13 mouse cellular contexts compared by ENCODE assay signal in genomic region chr6:32479765-32480164, GRCm38 (mm10).
DNase-seq lines count a peak whose midpoint lies in the region; ATAC-seq lines count a peak whose summit lies in the region.
"Had no signal": no experiment of that assay in that cellular context is flagged by ENCODE, and none has a peak within 500 bp of the region (broad histone marks: within the 10 kb centered on the region; RNA-seq: fewer than 3 reads in every experiment).

No protein-coding gene starts in this region.

- peak; percentile 19 for DNase-seq in adrenal gland, adult 2 months
- DNase-seq in adrenal gland, postnatal 25 days: no peak
- DNase-seq in hindbrain, embryonic 10.5 days (ENCODE audit: low spot score): no peak
- no peak for DNase-seq in urinary bladder, adult 18-20 months (ENCODE audit: low spot score in 2 of 2)

- ATAC-seq in hindbrain, embryonic 16.5 days: no peak
- no peak for ATAC-seq in megakaryocyte, adult 5-6 weeks (ENCODE audit: poor library complexity, severe bottlenecking)
- no peak for ATAC-seq in stomach, embryonic 16.5 days (ENCODE audit: insufficient read depth, low FRiP score)
- ATAC-seq: activated CD4-positive, CD25-positive, alpha-beta regulatory T cell, adult 4 months; midbrain, embryonic 13.5 days had no signal

- peak overlapping the region; percentile 54 for H3K27ac ChIP-seq in hindbrain, embryonic 10.5 days
- H3K27ac ChIP-seq in hindbrain, embryonic 16.5 days (ENCODE audit: low read depth, low read length): no peak overlapping the region
- H3K27ac ChIP-seq in stomach, embryonic 16.5 days (ENCODE audit: low read length): peak overlapping the region; percentile 23; the same call in 1 of the 2 replicates
- H3K27ac ChIP-seq: limb, embryonic 15.5 days; midbrain, embryonic 13.5 days; neural tube, embryonic 15.5 days had no signal

- H3K27me3 ChIP-seq in hindbrain, embryonic 10.5 days (ENCODE audit: insufficient read depth, poor library complexity, severe bottlenecking): no peaks in the 10 kb centered on the region
- no peaks in the 10 kb centered on the region for H3K27me3 ChIP-seq in hindbrain, embryonic 16.5 days (replicated peaks; ENCODE audit: control insufficient read depth, insufficient read depth, low read length)
- peaks cover 2% of the 10 kb centered on the region for H3K27me3 ChIP-seq in megakaryocyte, embryonic 14.5 days (replicated peaks)
- H3K27me3 ChIP-seq in stomach, embryonic 16.5 days (ENCODE audit: control insufficient read depth, insufficient read depth, low read length): no peaks in the 10 kb centered on the region
- H3K27me3 ChIP-seq: limb, embryonic 15.5 days; midbrain, embryonic 13.5 days; neural tube, embryonic 15.5 days; stomach, embryonic 15.5 days had no signal

- no peak overlapping the region for H3K4me2 ChIP-seq in hindbrain, embryonic 16.5 days (ENCODE audit: low read length)
- no peak overlapping the region for H3K4me2 ChIP-seq in stomach, embryonic 16.5 days (ENCODE audit: low read depth, low read length)
- H3K4me2 ChIP-seq: limb, embryonic 15.5 days; midbrain, embryonic 13.5 days; neural tube, embryonic 15.5 days; stomach, embryonic 15.5 days had no signal

- H3K9ac ChIP-seq in hindbrain, embryonic 16.5 days (ENCODE audit: low read depth, low read length): no peak overlapping the region
- H3K9ac ChIP-seq in stomach, embryonic 16.5 days (ENCODE audit: low read length): no peak overlapping the region
- H3K9ac ChIP-seq: limb, embryonic 15.5 days; midbrain, embryonic 13.5 days; neural tube, embryonic 15.5 days; stomach, embryonic 15.5 days had no signal

- no peak overlapping the region for H3K4me3 ChIP-seq in hindbrain, embryonic 10.5 days
- no peak overlapping the region for H3K4me3 ChIP-seq in hindbrain, embryonic 16.5 days (ENCODE audit: low read length)
- peak overlapping the region; percentile 81 for H3K4me3 ChIP-seq in megakaryocyte, embryonic 14.5 days (replicated peaks)
- H3K4me3 ChIP-seq in stomach, embryonic 16.5 days (replicated peaks; ENCODE audit: low read length): no peak overlapping the region
- H3K4me3 ChIP-seq: limb, embryonic 15.5 days; midbrain, embryonic 13.5 days; neural tube, embryonic 15.5 days; stomach, embryonic 15.5 days had no signal

- no peaks in the 10 kb centered on the region for H3K9me3 ChIP-seq in hindbrain, embryonic 10.5 days
- H3K9me3 ChIP-seq in hindbrain, embryonic 16.5 days (ENCODE audit: control insufficient read depth, low read length): no peaks in the 10 kb centered on the region
- H3K9me3 ChIP-seq in megakaryocyte, embryonic 14.5 days: no peaks in the 10 kb centered on the region
- no peaks in the 10 kb centered on the region for H3K9me3 ChIP-seq in stomach, embryonic 16.5 days (replicated peaks; ENCODE audit: control insufficient read depth, low read length)
- H3K9me3 ChIP-seq: limb, embryonic 15.5 days; midbrain, embryonic 13.5 days; neural tube, embryonic 15.5 days; stomach, embryonic 15.5 days had no signal

- H3K4me1 ChIP-seq in hindbrain, embryonic 10.5 days (replicated peaks): peaks cover 39% of the 10 kb centered on the region
- peaks cover 3% of the 10 kb centered on the region; the same call in 1 of the 2 replicates for H3K4me1 ChIP-seq in hindbrain, embryonic 16.5 days (ENCODE audit: control insufficient read depth, insufficient read depth, low read depth, low read length)
- peaks cover 89% of the 10 kb centered on the region for H3K4me1 ChIP-seq in megakaryocyte, embryonic 14.5 days
- peaks cover 6% of the 10 kb centered on the region; the same call in 1 of the 2 replicates for H3K4me1 ChIP-seq in stomach, embryonic 16.5 days (ENCODE audit: control insufficient read depth, insufficient read depth, low read length)
- H3K4me1 ChIP-seq: stomach, embryonic 15.5 days had no signal

- 81% methylated on average over 2 of the region's 2 CpGs for WGBS in hindbrain, embryonic 10.5 days
- 77% methylated on average over 2 of the region's 2 CpGs for WGBS in hindbrain, embryonic 16.5 days
- 70% methylated on average over 2 of the region's 2 CpGs for WGBS in stomach, embryonic 16.5 days

- no peaks in the 10 kb centered on the region for H3K36me3 ChIP-seq in hindbrain, embryonic 10.5 days
- H3K36me3 ChIP-seq in hindbrain, embryonic 16.5 days (ENCODE audit: control insufficient read depth, insufficient read depth, low read length): no peaks in the 10 kb centered on the region
- peaks cover 10% of the 10 kb centered on the region for H3K36me3 ChIP-seq in megakaryocyte, embryonic 14.5 days (replicated peaks; ENCODE audit: low read length)
- no peaks in the 10 kb centered on the region for H3K36me3 ChIP-seq in stomach, embryonic 16.5 days (ENCODE audit: control insufficient read depth, insufficient read depth, low read length)
- H3K36me3 ChIP-seq: limb, embryonic 15.5 days; midbrain, embryonic 13.5 days; neural tube, embryonic 15.5 days; stomach, embryonic 15.5 days had no signal
